Mouse (Mus musculus): ENCODE measurements around the gene Pck1.

GRCm38 (mm10) chr2:173152436-173153151, at the start of gene Pck1:
- TF ChIP-seq CTCF (IDR thresholded peaks at IDR 0.05; ENCODE audit: low read depth, low read length) (no peak), POLR2A (IDR thresholded peaks at IDR 0.05; ENCODE audit: extremely low read depth, insufficient read depth, low read length) (peak; percentile 93; the same call in 1 of the 2 replicates)

Measured in liver, adult 2 months (tissue).